Mouse (Mus musculus) kidney, postnatal 25 days (tissue): ENCODE results near the gene Bcs1l.

Experiments used
- DNase-seq, 2 experiments: peaks; one replicate each; pipeline ENCODE4 v3.0.0; 2021; ENCODE audit warnings: mixed read lengths in 2 of 2

The Bcs1l gene

GRCm38 (mm10) chr1:74587773-74588445, at the start of gene Bcs1l, which contains the start of gene Zfp142:
TSS of gene Bcs1l (plus strand) at chr1:74588289.
TSS of gene Zfp142 (minus strand) at chr1:74588246.
- DNase-seq, result peak; percentile 99

- DNase-seq, result no peak
Observed at GRCm38 (mm10) chr1:74538650-74539049, 49.4 kb upstream of the Bcs1l start.

GRCm38 (mm10) chr1:74542451-74542961, 45.6 kb upstream of the Bcs1l start, which contains the start of gene Plcd4:
TSS of gene Plcd4 (plus strand) at chr1:74542888.
- peak; percentile 20 to 66 for DNase-seq

GRCm38 (mm10) chr1:74544184-74544583, 43.9 kb upstream of the Bcs1l start, which contains the start of gene Usp37:
TSS of gene Usp37 (minus strand) at chr1:74544284.
- DNase-seq, result no peak

DNA sequence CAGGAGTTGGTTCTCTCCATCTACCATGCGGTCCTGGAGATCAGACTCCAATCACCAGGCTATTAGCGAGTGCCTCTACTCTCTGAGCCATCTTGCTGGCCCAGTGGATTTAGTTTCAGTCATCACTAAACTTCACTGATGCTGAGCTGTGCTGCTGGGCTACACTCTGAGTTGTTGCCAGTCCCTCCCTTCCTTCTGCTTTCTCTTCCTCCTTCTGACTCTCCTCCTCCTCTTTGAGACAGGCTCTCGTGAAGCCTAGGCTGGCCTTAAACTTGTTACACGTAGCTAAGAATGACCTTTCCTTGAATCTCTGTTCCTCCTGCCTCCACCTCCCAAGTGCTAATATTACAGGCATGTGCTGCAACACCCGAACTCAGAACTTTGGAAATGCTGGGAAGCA, 29.0 kb upstream of the Bcs1l start:
- DNase-seq, result no peak

GRCm38 (mm10) chr1:74565834-74566233, 22.3 kb upstream of the Bcs1l start:
- DNase-seq, result no peak

- DNase-seq, result no peak
Observed at GRCm38 (mm10) chr1:74569739-74570719, 18.1 kb upstream of the Bcs1l start.

DNA sequence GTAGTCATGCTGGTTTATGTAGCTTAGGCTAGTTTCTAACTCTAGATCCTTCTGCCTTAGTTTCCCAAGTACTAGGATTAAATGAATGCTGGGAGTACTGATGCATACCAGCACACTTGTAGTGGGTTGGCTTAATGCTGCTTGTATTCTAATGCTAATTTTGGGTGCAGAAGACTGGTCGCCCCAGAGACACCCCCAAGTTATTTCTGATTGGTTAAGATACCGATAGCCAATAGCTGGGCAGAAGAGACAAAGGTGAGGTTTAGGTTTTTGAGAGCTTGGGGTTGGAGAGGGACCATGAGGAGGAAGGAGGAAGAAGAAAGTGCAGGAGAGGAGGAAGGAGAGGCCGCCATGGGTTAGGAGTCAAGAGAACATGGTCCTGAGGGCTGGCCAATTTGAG, 5.5 kb upstream of the Bcs1l start:
- no peak for DNase-seq

GRCm38 (mm10) chr1:74584616-74585398, 3.3 kb upstream of the Bcs1l start:
- DNase-seq, result no peak

- DNase-seq, result no peak
Observed at GRCm38 (mm10) chr1:74587233-74587772, 786 bp upstream of the Bcs1l start.

GRCm38 (mm10) chr1:74594434-74594833, 6.3 kb downstream of the Bcs1l start:
- DNase-seq, result no peak

- peak in 1 of 2 experiments; percentile 7 for DNase-seq
Observed at GRCm38 (mm10) chr1:74600501-74601266, 12.6 kb downstream of the Bcs1l start.

- peak; percentile 89 to 92 for DNase-seq
Observed at GRCm38 (mm10) chr1:74601267-74601962, 13.3 kb downstream of the Bcs1l start, which contains the start of the genes Rnf25 and Stk36. TSS of gene Rnf25 (minus strand) at chr1:74601397. TSS of gene Stk36 (plus strand) at chr1:74601445.

- no peak for DNase-seq
Observed at GRCm38 (mm10) chr1:74624183-74624582, 36.1 kb downstream of the Bcs1l start.

- no peak for DNase-seq
Observed at GRCm38 (mm10) chr1:74626076-74626475, 38.0 kb downstream of the Bcs1l start.

- peak; percentile 34 to 58 for DNase-seq
Observed at GRCm38 (mm10) chr1:74628001-74628400, 39.9 kb downstream of the Bcs1l start.

DNA sequence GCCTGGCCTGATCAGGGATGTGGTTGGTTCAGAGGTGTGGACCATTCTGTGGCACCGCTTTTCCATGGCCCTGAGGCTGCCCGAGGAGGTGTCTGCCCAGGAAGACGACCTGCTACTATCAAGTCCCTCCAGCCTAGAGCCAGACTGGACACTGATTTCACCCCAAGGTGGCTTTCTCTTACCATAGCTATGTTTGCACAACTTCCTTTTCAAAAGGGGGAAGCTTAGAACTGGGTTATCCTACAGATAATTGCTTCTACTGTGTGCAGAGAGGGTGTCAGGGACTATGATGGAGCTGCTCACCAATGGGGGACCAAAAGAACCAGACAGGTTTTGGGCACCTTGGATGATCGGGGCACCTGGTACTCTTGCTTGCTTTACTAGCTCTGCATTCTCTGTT, 44.6 kb downstream of the Bcs1l start:
- no peak for DNase-seq
